Mouse (Mus musculus) heart, postnatal 10 days (tissue): ENCODE data around the gene Gm21854. TPM values are rescaled to one million over a fixed set of nuclear protein-coding genes. Genes with fewer than 3 reads are reported as not detected.
"Not testable (repeated sequence)": the region's sequence is repeated elsewhere in the genome, so short reads cannot be mapped to it uniquely, and the experiment has no call there.

Experiments used
- DNase-seq, 2 experiments: peaks; one replicate each; pipeline ENCODE4 v3.0.0; 2021
- intact Hi-C: fragments of 180-260 bp; cut with DNase I; formaldehyde crosslinking; loops from one replicate; pipeline ENCODE4 v1.15.1; 2025
- total RNA-seq, 2 experiments: library from RNA; stranded (reverse); gene quantifications; 2 replicates each; pipeline ENCODE4 v1.2.3; 2021

The Gm21854 gene
- total RNA-seq: not detected

- DNase-seq, intact Hi-C loops: not testable (repeated sequence)
Measured at GRCm38 (mm10) chrY:5656686-5657085, at the start of gene Gm21854. Gm21854 (plus strand) TSS chrY:5656986.

Other genes starting within 250 kb of the Gm21854 start
- not detected for gene Gm20914, start 69.0 kb downstream of the Gm21854 start, total RNA-seq
- not detected for gene Gm28171, start 136.4 kb downstream of the Gm21854 start, total RNA-seq